Mouse (Mus musculus) gastrocnemius, postnatal 36 days (tissue): ENCODE data around the gene Cactin. TPM values are rescaled to one million over a fixed set of nuclear protein-coding genes. Genes with fewer than 3 reads are reported as not detected.
A peak's percentile ranks its signal among the peaks of the same experiment; 100 is the strongest.

Source experiments
- DNase-seq, 2 experiments: peaks; one replicate each; pipeline ENCODE4 v3.0.0; 2022
- intact Hi-C: fragments of 180-260 bp; cut with DNase I; formaldehyde crosslinking; loops from one replicate; pipeline ENCODE4 v1.15.1; 2025
- total RNA-seq, 2 experiments: library from RNA; stranded (reverse); gene quantifications; 2 replicates each; pipeline ENCODE4 v1.2.3; 2021

The Cactin gene
- total RNA-seq, 2 experiments from 2014 or later, result 7.6 to 10.2 TPM

DNA sequence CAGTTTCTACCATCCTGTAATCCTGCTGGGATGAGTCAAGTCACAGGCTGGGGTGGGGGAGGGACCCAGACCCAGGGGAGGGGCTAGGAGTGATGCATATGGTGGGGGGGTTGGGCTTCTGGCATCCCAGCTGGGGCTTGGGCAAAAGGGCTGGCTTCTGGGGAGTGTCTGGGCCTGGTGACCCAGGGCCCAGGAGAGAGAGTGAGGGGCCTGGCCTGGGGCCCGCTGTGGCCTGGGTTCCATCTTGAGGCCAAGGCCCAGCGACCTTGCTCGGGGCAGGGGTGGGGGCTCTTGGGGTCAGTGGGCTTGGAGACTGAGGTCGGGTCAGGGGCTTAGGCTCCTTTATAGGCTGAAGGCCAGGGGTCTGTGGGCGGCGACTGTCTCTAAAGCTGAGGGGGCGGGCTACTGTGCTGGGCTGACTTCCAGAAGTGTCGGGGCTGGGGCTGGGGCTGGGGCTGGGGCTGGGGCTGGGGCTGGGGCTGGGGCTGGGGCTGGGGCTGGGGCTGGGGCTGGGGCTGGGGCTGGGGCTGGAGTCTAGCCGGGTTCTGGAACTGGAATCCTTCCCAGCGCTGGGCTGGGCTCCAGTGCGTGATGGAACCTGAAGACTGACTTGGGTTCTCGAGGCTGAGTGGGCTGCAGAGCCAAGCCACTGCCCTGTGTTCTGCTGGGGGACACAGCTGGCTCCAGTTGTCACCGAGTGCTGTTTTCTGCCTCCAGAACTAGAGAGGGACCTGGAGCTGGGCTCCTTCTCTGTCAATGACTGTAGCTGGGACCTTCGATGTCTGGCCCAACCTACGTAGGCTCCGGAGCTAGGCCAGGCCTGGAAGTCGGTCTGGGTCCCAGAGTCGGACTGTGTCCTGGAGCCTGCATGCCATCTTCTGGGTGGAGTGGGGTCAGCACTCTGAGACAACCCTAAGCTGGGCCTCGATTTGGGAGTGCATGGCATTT lies 14.8 kb downstream of the Cactin start:
- no peak for DNase-seq
- intact Hi-C loops, result no loop called here

DNA sequence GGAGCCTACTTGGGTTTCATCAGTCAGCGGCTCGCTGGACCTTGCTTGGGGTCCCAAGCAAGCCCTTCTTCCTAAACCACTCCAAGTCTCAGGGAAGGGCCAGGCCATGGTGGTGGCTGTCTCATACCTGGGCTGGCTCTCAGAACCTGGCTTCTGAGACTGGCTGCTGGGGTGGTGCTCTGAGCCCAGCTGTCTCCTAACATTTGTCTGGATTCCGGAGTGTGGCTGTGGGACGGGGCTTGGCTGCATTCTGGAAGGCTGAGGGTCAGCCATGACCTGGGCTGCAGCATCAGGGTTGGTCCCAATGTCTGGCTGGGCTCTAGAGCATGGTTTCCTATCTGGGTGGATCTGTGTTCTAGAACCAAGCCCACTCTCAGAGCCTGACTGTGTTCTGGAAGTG lies 15.7 kb downstream of the Cactin start:
- DNase-seq, result no peak
- intact Hi-C loops, result no loop called here

- intact Hi-C loops, result no loop called here
- DNase-seq, result no peak
These were observed 19.8 kb downstream of the Cactin start for GRCm38 (mm10) chr10:81340551-81341332.

DNA sequence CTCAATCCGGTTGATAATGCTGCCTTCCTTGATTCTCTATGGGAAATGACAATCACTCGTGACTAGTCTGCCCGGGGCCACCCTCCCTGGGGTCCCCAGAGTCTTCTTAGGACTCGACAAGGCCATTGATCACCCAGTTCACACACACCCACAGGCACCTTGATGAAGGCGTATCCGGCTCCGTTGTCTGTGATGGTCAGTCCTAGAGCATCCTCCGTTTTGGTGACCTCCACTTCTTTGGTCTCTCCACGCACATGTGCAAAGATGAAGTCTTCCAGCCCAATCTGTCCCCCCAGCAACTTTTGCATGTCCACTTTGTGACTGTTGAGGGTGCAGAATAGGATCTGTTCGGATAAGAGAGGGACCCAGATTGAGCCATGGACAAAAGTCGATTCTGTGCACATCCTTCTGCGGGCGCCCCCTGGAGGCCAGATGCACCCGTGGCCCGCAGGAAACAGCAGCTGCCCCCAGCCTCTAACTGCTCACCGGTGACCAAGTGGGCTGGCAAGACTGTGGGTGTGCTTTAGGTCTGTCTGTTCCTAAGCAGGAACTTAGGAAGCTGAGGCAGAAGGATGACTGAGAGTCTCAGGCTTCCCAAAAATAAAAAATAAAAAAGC lies 20.5 kb downstream of the Cactin start:
- intact Hi-C loops, result no loop called here

GRCm38 (mm10) chr10:81342686-81343505 lies 22.0 kb downstream of the Cactin start, which contains the start of gene Gipc3:
TSS of gene Gipc3 (minus strand) at chr10:81343266.
- intact Hi-C loops, result no loop called here
- no peak for DNase-seq

More for the DNA sequence above, 20.5 kb downstream of the Cactin start:
- DNase-seq, result peak; percentile 62 to 67

DNA sequence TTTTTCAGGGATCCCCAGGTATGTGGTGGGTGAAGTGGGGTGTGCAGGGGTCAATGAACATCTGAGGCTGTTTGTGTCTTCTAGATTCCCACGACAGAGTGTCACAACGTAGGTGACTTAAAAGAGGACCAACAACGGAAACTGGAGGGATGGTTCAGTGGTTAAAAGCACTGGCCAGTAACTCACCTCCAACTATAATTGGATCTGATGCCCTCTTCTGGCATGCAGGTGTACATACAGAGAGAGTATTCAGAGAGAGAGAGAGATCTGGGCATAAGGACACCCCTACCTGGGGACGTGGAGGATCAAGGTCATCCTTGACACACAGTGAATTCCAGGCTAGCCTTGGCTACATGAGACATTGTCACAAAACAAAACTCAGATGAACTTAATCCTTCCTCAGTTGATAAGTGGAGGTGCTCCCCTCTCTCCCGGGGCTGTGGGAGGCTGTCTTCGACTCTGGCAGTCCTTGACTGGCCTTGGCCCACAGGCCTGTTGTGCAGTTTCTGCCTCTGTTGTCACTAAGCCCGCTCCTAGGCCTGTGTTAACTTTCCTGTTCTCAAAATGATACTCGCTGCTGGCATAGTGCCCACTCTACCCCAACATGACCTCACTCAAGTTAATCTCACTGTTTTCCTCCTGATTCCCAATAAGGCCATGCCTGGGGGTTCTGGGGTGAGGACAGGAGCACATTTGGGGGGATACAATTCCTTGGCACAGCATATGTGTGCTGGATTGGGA lies 23.7 kb downstream of the Cactin start:
- DNase-seq, result no peak
- intact Hi-C loops, result no loop called here

DNA sequence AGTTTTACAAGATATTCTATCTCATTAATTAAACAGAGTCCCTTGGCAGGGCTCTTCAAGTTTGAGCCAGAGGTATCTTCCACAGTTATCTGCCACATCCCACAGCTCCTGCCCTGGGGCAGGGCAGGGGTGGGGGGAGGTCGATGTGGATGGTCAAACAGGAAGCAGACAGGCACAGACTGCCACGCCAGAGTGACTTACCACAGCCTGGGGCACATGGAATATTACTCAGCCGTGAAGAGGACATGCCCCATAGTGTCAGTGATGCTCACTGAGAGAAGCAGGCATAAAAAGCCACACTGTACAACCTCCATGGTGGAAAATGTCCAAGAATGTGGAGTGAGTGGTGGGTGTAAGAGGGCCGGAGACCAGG lies 24.2 kb downstream of the Cactin start:
- DNase-seq, result no peak
- intact Hi-C loops, result no loop called here

GRCm38 (mm10) chr10:81346453-81347067 lies 25.7 kb downstream of the Cactin start:
- DNase-seq, result no peak
- intact Hi-C loops, result loop anchor here (2.0 kb wide), 1 partner anchor 58 kb away; no protein-coding TSS in a partner anchor

DNA sequence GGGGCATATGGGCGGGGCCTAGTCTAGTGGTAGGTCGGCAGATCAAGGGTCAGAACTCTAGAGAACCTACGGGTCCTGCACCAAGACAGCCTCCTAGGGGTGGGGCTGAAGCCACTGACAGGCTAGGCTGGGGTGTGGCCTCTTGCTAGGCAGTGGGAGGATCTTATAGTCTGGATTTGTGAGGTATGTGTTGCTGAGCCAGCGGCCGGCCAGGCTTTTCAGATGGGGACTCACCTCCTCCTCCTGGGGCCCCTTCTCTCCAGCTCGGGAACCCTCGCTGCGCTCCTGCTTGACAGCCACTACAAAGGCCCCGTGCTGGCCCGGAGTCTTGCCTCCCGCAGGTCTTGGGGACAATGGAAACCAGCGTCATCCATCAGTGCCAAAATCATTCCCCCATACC lies 28.2 kb downstream of the Cactin start:
- intact Hi-C loops, result no loop called here
- no peak for DNase-seq

DNA sequence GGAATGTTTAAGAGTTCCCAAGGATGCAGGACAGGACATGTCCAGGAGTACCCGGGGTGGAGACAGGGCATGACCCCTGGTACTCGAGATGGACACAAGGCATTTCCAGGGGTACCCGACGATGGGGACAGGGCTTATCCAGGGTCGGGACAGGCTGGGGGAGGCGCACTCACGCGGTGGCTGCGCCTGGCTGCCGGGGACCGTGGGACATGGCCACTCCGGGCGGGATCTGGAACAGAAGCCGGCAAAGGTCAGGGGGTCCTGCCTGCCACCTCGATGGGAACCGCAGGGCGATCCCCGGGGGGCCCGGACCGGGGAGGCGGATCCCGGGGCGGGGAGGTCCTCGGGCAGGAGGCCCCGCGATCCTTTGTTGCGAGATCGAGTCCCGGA lies 29.1 kb downstream of the Cactin start:
- intact Hi-C loops, result no loop called here
- DNase-seq, result no peak

DNA sequence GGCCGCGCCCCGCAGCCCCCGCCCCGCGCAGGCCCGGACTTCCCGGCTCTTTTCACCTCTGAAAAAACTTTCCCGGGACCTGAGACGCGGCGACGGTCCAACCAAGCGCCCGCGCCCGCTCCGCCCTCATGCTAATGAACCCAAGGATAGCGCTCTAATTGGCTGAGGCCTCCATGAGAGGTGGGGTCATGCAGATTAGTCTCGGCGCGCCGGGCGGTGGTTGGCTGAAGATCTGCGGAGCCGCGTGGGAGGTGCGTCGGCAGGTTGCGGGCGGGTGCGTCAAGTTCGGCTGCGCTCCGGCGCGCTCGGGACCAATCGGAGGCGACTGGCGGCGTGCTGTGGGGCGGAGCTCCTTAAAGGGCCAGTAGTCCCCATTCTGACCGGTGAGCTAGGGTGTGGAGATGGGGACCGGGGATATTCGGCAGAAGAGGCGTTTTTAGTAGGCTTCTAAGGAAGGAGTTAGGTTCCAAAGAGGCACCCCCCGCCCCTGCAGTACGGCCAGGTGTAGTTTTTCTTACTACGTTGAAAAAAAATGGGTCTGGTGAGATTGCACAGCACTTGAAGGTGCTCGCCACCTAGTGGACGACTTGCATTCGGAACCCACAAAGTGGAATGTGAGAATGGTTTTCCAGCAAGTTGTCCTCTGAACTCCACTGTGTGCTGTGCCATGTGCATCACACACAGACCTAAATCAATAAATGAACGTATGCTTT lies 29.6 kb downstream of the Cactin start, which contains the start of gene Hmg20b:
TSS of gene Hmg20b (minus strand) at position 130 of the 713 bp plus-strand sequence.
- intact Hi-C loops, result no loop called here
- peak; percentile 96 to 100 for DNase-seq

- intact Hi-C loops, result no loop called here
- DNase-seq, result no peak
These were observed 30.9 kb downstream of the Cactin start for GRCm38 (mm10) chr10:81351678-81352291.

- intact Hi-C loops, result no loop called here
These were observed 34.0 kb downstream of the Cactin start for GRCm38 (mm10) chr10:81354738-81355477.

DNA sequence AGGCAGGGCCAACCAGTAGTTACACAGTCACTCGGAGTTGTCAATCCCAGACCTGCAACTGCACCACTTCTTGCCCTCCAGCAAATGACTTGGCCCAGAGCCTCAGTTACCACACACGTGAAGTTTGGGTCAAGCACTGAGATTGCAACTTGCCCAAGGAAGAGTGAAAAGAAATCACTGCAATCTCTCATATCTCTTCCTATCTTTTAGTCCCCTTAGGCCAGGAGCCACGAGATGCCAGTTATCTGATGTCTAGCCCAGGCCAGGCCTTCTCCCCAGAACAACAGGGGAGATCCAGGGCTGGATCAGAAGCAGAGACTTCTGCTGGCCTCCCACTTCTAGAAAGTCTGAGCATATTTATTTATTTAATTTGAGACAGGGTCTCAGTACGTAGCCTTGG lies 34.6 kb downstream of the Cactin start:
- DNase-seq, result no peak
- intact Hi-C loops, result no loop called here

More at GRCm38 (mm10) chr10:81354738-81355477, 34.0 kb downstream of the Cactin start:
- DNase-seq, result no peak

DNA sequence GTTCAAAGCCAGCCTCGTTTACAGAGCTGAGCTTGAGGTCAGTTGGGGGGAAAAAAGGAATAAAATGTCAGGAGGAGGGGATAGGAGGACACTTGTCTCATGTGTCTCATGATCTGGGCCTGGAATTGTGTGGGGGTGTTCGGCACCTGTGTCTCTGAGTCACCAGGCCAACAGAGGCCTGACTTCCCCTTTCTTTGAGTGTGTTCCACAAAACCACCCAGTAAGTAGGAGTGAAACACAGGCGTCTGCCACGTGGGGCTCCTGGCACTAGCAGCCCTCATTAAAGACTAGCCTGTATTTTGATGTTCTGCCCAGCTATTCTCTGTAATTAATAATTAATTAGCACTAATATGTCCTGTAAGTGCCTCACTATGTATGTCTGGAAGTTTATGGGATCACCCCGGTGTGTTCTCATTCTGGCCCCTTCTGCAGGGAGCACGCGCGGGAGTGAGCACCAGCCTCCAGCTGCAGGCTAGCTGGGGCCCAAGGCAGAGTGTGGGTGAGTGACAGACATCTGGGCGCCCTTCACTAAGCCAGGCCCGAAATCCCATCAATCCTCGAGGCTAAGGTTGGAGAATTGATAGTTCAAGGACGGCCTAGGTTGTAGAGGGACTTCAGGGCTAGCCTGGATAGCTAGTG lies 35.6 kb downstream of the Cactin start:
- DNase-seq, result no peak
- intact Hi-C loops, result no loop called here

- intact Hi-C loops, result no loop called here
- DNase-seq, result peak; percentile 85 to 90
These were observed 36.3 kb downstream of the Cactin start, which contains the start of gene Mfsd12 for GRCm38 (mm10) chr10:81356991-81357844. TSS of gene Mfsd12 (plus strand) at chr10:81357491.
